In genomic region chr13:19412334-19412939, GRCm38 (mm10) we compare ENCODE assay signal across 20 mouse cellular contexts. TPM values are rescaled to one million over a fixed set of nuclear protein-coding genes. Genes with fewer than 3 reads are reported as not detected.
A peak's percentile ranks its signal among the peaks of the same experiment; 100 is the strongest.
DNase-seq lines count a peak whose midpoint lies in the region; TF ChIP-seq lines count a peak whose summit lies in the region.
"Had no signal": no experiment of that assay in that cellular context is flagged by ENCODE, and none has a peak within 500 bp of the region (broad histone marks: within the 10 kb centered on the region; RNA-seq: fewer than 3 reads in every experiment).

No protein-coding gene starts in this region.

- dilution Hi-C loops in CH12.LX (cut with MboI; ENCODE audit: extremely low pct_ligation_motif_present, extremely low pct_unique_long_range_greater_than_20kb, low sequenced_read_pairs): no loop called here

- intact Hi-C loops in left cerebral cortex, postnatal 10 days (cut with DNase I): no loop called here

- no peaks in the 10 kb centered on the region for H3K79me2 ChIP-seq in CH12.LX (replicated peaks; ENCODE audit: control insufficient read depth, extremely low read depth, insufficient read depth, poor library complexity, severe bottlenecking)

- TF ChIP-seq RAD21 in CH12.LX (IDR thresholded peaks at IDR 0.05; ENCODE audit: low read depth, low read length): no peak

- TF ChIP-seq POLR2A in CH12.LX (IDR thresholded peaks at IDR 0.05; ENCODE audit: low read depth, low read length): no peak

- no peaks in the 10 kb centered on the region for H3K27me3 ChIP-seq in CH12.LX (replicated peaks)
- H3K27me3 ChIP-seq: embryonic facial prominence, embryonic 12.5 days; forebrain, embryonic 13.5 days; forebrain, embryonic 15.5 days had no signal

- in situ Hi-C loops in CH12.LX (cut with MboI; ENCODE audit: low pct_ligation_motif_present, low pct_unique_long_range_greater_than_20kb, low sequenced_read_pairs): no loop called here

- no peak overlapping the region for H3K4me2 ChIP-seq in CH12.LX (ENCODE audit: insufficient read depth, low read depth, poor library complexity, severe bottlenecking)
- H3K4me2 ChIP-seq: embryonic facial prominence, embryonic 12.5 days; forebrain, embryonic 13.5 days; forebrain, embryonic 15.5 days had no signal

- no peaks in the 10 kb centered on the region for H3K9me3 ChIP-seq in CH12.LX (replicated peaks; ENCODE audit: low read length)
- H3K9me3 ChIP-seq: embryonic facial prominence, embryonic 10.5 days; embryonic facial prominence, embryonic 12.5 days; forebrain, embryonic 13.5 days; forebrain, embryonic 15.5 days; G1E had no signal

- no peak overlapping the region for H3K9ac ChIP-seq in CH12.LX (ENCODE audit: insufficient read depth, low read depth)
- H3K9ac ChIP-seq: embryonic facial prominence, embryonic 12.5 days; forebrain, embryonic 13.5 days; forebrain, embryonic 15.5 days; forebrain, postnatal 0 days had no signal

- no peak overlapping the region for H3K4me3 ChIP-seq in CH12.LX (replicated peaks in 1 of 3; ENCODE audit: low read depth in 2 of 3, low read length in 2 of 3, poor library complexity in 1 of 3)
- H3K4me3 ChIP-seq: embryonic facial prominence, embryonic 10.5 days; embryonic facial prominence, embryonic 12.5 days; forebrain, embryonic 13.5 days; forebrain, embryonic 15.5 days had no signal

- DNase-seq in 416B (ENCODE audit: low read depth): peak; percentile 53
- DNase-seq in CH12.LX (ENCODE audit: extremely low read depth): peak; percentile 80
- peak; percentile 21 for DNase-seq in brain, adult 2 months (ENCODE audit: low read depth, low spot score)
- DNase-seq in gastrocnemius, adult 8-10 months (ENCODE audit: low spot score in 2 of 2): no peak
- no peak for DNase-seq in left cerebral cortex, postnatal 10 days (ENCODE audit: extremely low spot score in 1 of 2, low spot score in 2 of 2)
- no peak for DNase-seq in B cell, adult 2 months
- DNase-seq: adrenal gland, adult 2 months; adrenal gland, postnatal 10 days; adrenal gland, postnatal 25 days; cerebellum, adult 11-12 months; cerebellum, adult 2 months; cerebellum, adult 9-10 months; cerebellum, postnatal 10 days; cerebellum, postnatal 25 days; forebrain, postnatal 0 days had no signal

- TF ChIP-seq EP300 in CH12.LX (IDR thresholded peaks at IDR 0.05; ENCODE audit: low read length): peak; percentile 86

- no peaks in the 10 kb centered on the region for H3K36me3 ChIP-seq in CH12.LX (replicated peaks in 1 of 2; ENCODE audit: control insufficient read depth in 1 of 2, insufficient read depth in 1 of 2, low read length in 1 of 2)
- H3K36me3 ChIP-seq: embryonic facial prominence, embryonic 10.5 days; embryonic facial prominence, embryonic 12.5 days; forebrain, embryonic 15.5 days; G1E had no signal

- H3K27ac ChIP-seq in CH12.LX (ENCODE audit: insufficient read depth, low read depth): peak overlapping the region; percentile 42
- H3K27ac ChIP-seq: embryonic facial prominence, embryonic 10.5 days; embryonic facial prominence, embryonic 12.5 days; forebrain, embryonic 13.5 days; forebrain, embryonic 15.5 days had no signal

- TF ChIP-seq CTCF in CH12.LX (conservative IDR thresholded peaks at IDR 0.05 in 1 of 2, IDR thresholded peaks at IDR 0.05 in 1 of 2; ENCODE audit: low read depth in 2 of 2, low read length in 2 of 2): no peak

- H3K4me1 ChIP-seq in CH12.LX (ENCODE audit: control insufficient read depth in 1 of 2, insufficient read depth in 2 of 2): peaks cover 23 to 49% of the 10 kb centered on the region in 2 experiments
- H3K4me1 ChIP-seq: embryonic facial prominence, embryonic 10.5 days; embryonic facial prominence, embryonic 12.5 days; forebrain, embryonic 13.5 days; forebrain, embryonic 15.5 days had no signal

TF ChIP-seq in CH12.LX, 34 proteins besides CTCF, POLR2A, EP300 and RAD21:
- peak; percentile 85 for TF ChIP-seq IRF4 (IDR thresholded peaks at IDR 0.05; ENCODE audit: low read depth, low read length)
- no peak for TF ChIP-seq E2F4 (IDR thresholded peaks at IDR 0.05; ENCODE audit: insufficient replicate concordance, low read depth, low read length)
- no peak for TF ChIP-seq UBTF (IDR thresholded peaks at IDR 0.05; ENCODE audit: low read depth, low read length)
- TF ChIP-seq MAFK (IDR thresholded peaks at IDR 0.05; ENCODE audit: insufficient replicate concordance, low read length): peak; percentile 42; the same call in 1 of the 2 replicates
- TF ChIP-seq USF1 (IDR thresholded peaks at IDR 0.05; ENCODE audit: low read depth, low read length): no peak
- peak; percentile 45; the same call in 1 of the 2 replicates for TF ChIP-seq CHD1 (IDR thresholded peaks at IDR 0.05; ENCODE audit: low read depth, low read length)
- peak; percentile 43; the same call in 1 of the 2 replicates for TF ChIP-seq ELF1 (IDR thresholded peaks at IDR 0.05; ENCODE audit: low read depth, low read length)
- TF ChIP-seq CHD2 (IDR thresholded peaks at IDR 0.05; ENCODE audit: low read length): no peak
- TF ChIP-seq MAX (IDR thresholded peaks at IDR 0.05; ENCODE audit: low read length): no peak
- no peak for TF ChIP-seq ZC3H11A (IDR thresholded peaks at IDR 0.05; ENCODE audit: low read depth, low read length)
- peak; percentile 78; the same call in 1 of the 2 replicates for TF ChIP-seq TCF12 (IDR thresholded peaks at IDR 0.05; ENCODE audit: low read depth, low read length)
- peak; percentile 71 for TF ChIP-seq MEF2A (IDR thresholded peaks at IDR 0.05; ENCODE audit: borderline replicate concordance, low read depth, low read length)
- TF ChIP-seq ZMIZ1 (IDR thresholded peaks at IDR 0.05; ENCODE audit: low read depth, low read length): no peak
- no peak for TF ChIP-seq ZKSCAN1 (IDR thresholded peaks at IDR 0.05; ENCODE audit: borderline replicate concordance, low read depth, low read length)
- peak; percentile 73 for TF ChIP-seq JUN (IDR thresholded peaks at IDR 0.05; ENCODE audit: insufficient read depth, low read depth, low read length)
- peak; percentile 94 for TF ChIP-seq ETS1 (conservative IDR thresholded peaks at IDR 0.05; ENCODE audit: low read depth, low read length)
- TF ChIP-seq SIN3A (IDR thresholded peaks at IDR 0.05; ENCODE audit: low read length): peak; percentile 65
- no peak for TF ChIP-seq ZNF384 (IDR thresholded peaks at IDR 0.05; ENCODE audit: low read depth, low read length)
- TF ChIP-seq JUND (conservative IDR thresholded peaks at IDR 0.05; ENCODE audit: low read depth, low read length): peak; percentile 86
- no peak for TF ChIP-seq MAZ (IDR thresholded peaks at IDR 0.05; ENCODE audit: low read depth, low read length)
- peak; percentile 50; the same call in 1 of the 2 replicates for TF ChIP-seq HCFC1 (IDR thresholded peaks at IDR 0.05; ENCODE audit: low read depth, low read length)
- TF ChIP-seq TBP (conservative IDR thresholded peaks at IDR 0.05; ENCODE audit: low read depth, low read length): no peak
- no peak for TF ChIP-seq NELFE (IDR thresholded peaks at IDR 0.05; ENCODE audit: low read depth, low read length)
- TF ChIP-seq RCOR1 (conservative IDR thresholded peaks at IDR 0.05; ENCODE audit: low read depth, low read length): peak; percentile 65; the same call in 1 of the 2 replicates
- TF ChIP-seq KAT2A (IDR thresholded peaks at IDR 0.05; ENCODE audit: insufficient replicate concordance, low read length): no peak
- no peak for TF ChIP-seq NRF1 (IDR thresholded peaks at IDR 0.05; ENCODE audit: low read depth, low read length)
- no peak for TF ChIP-seq MXI1 (IDR thresholded peaks at IDR 0.05; ENCODE audit: low read depth, low read length)
- TF ChIP-seq POLR2AphosphoS2 (IDR thresholded peaks at IDR 0.05; ENCODE audit: low read depth, low read length): no peak
- TF ChIP-seq SMC3 (IDR thresholded peaks at IDR 0.05; ENCODE audit: low read depth, low read length): no peak
- TF ChIP-seq GABPA (IDR thresholded peaks at IDR 0.05; ENCODE audit: insufficient replicate concordance, low read depth, low read length): no peak
- no peak for TF ChIP-seq PAX5 (IDR thresholded peaks at IDR 0.05; ENCODE audit: low read length)
- TF ChIP-seq USF2 (conservative IDR thresholded peaks at IDR 0.05; ENCODE audit: low read depth, low read length): no peak
- TF ChIP-seq BHLHE40 (IDR thresholded peaks at IDR 0.05; ENCODE audit: low read depth, low read length): peak; percentile 73
- 0 out of 2 replicates have a peak, but pooled peaks have one; percentile 16 for TF ChIP-seq MYC (IDR thresholded peaks at IDR 0.05; ENCODE audit: low read depth, low read length)

RNA-seq across cellular contexts. Expression of gene Stard3nl, which starts 16.8 kb away (rescaled TPM):
- total RNA-seq in CH12.LX (2012; rRNA removed): 22.7 and 25.2 TPM in 2 replicates
- total RNA-seq in CH12.LX (2014; rRNA removed): 35.3 and 38.1 TPM in 2 replicates
- polyA plus RNA-seq in CH12.LX (2012; ENCODE audit: insufficient read length, low read depth): 30.5 and 35.3 TPM in 2 replicates
- total RNA-seq in gastrocnemius, adult 8-10 months (2022): 1 to 10 TPM; 5.9 to 8.8 (median 7.1) TPM
- total RNA-seq in left cerebral cortex, postnatal 10 days (2021): 10 to 100 TPM; 85.7 to 94.4 TPM

Comparison
In these comparisons a context has a peak if more than half of its experiments do, and no peak if none do; other contexts are left out.
1. DNase-seq: peak in 416B (single experiment), CH12.LX (single experiment) and brain, adult 2 months (single experiment); none in gastrocnemius, adult 8-10 months (0 of 2), left cerebral cortex, postnatal 10 days (0 of 2) and B cell, adult 2 months (0 of 2).